Mouse (Mus musculus): ENCODE results near the gene Tmem131. TPM values are rescaled to one million over a fixed set of nuclear protein-coding genes. Genes with fewer than 3 reads are reported as not detected.
A peak's percentile ranks its signal among the peaks of the same experiment; 100 is the strongest.

Gene Tmem131
- polyA plus RNA-seq, 1 experiment from 2014 or later = 13.2 TPM

DNA sequence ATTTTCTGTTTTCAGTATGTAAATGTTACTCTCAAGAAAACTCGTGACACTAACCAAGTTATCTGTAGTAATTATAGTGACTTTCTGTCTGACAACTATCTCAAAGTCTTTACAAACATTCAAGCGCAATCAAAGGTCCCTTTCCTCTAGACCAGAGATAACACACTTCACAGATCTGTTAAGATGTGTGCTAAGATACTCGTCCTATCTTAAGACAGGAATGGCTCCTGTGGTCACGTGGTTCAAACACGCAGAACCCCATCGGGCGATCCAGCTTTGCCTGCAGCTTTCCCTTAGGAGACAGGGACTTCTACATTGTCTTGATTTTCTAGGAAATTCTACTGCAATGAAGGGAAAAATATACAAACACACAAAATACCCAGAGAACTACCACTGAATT is 6.9 kb downstream of the Tmem131 start:
- no peaks in the 10 kb centered on the region for H3K27me3 ChIP-seq
- H3K36me3 ChIP-seq = no peaks in the 10 kb centered on the region
- H3K4me3 ChIP-seq (replicated peaks) = no peak overlapping the region
- H3K9ac ChIP-seq (replicated peaks) = no peak overlapping the region
- ATAC-seq = no peak
- WGBS = 88% methylated on average over 7 of the region's 7 CpGs
- H3K4me1 ChIP-seq (replicated peaks) = peaks cover 34% of the 10 kb centered on the region
- no peaks in the 10 kb centered on the region for H3K9me3 ChIP-seq
- no peak overlapping the region for H3K27ac ChIP-seq
- H3K4me2 ChIP-seq (replicated peaks) = peak overlapping the region; percentile 16; the same call in 1 of the 2 replicates

DNA sequence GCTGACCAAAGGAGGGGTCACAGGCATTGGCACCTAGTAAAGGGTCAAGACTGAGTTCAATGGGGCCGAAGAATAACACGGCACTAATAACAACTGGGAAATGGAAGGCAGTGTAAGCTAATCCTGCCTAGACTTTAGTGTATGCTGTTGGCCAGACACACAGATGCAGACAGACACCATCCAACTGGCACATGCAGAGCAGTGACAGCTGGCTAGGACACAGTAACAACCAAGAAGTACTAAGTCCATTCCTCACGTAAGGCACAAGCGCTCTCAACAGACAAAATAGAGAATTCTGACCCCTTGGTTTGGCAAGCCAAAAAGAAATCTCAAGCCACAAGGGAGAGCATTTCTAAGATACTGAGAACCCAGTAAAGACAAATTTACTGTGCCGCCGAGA is 8.7 kb downstream of the Tmem131 start:
- H3K27ac ChIP-seq = no peak overlapping the region
- no peaks in the 10 kb centered on the region for H3K36me3 ChIP-seq
- no peak for ATAC-seq
- 72% methylated on average over 6 of the region's 6 CpGs for WGBS
- no peak overlapping the region for H3K9ac ChIP-seq (replicated peaks)
- H3K4me3 ChIP-seq (replicated peaks) = no peak overlapping the region
- no peaks in the 10 kb centered on the region for H3K27me3 ChIP-seq
- peaks cover 32% of the 10 kb centered on the region for H3K4me1 ChIP-seq (replicated peaks)
- H3K4me2 ChIP-seq (replicated peaks) = no peak overlapping the region
- no peaks in the 10 kb centered on the region for H3K9me3 ChIP-seq

DNA sequence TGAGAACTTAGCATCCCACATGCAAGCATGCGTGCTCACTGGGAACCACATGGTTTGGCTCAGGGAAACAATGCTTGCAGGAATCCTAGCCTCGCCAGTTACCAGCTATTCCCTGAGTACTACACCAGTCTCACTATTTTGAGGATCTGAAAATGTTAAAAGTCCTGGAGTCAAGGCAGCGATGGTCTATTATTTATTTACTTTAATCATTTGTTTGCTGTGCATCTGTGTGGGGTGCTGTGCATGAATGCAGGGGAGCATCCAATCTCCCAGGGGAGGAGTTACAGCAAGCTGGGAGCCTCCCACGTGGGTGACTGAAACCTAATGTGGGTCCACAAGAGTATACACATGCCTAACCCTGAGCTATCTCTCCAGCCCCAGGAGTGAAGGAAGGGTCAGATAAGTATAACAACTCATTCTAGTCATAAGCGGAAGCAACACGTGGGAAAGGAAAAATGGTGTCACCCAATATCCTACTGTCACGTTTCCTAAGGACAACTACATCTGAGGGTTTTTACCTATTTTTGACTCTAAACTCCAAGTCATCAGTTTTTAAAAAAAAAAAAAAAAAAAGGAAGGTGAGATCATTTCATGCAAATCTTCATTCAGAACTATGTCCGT is 9.4 kb downstream of the Tmem131 start:
- Histone ChIP-seq H3K27me3 (no peaks in the 10 kb centered on the region), H3K27ac (no peak overlapping the region), H3K9me3 (no peaks in the 10 kb centered on the region), H3K4me1 (replicated peaks) (peaks cover 32% of the 10 kb centered on the region), H3K9ac (replicated peaks) (no peak overlapping the region), H3K4me2 (replicated peaks) (no peak overlapping the region), H3K36me3 (no peaks in the 10 kb centered on the region), H3K4me3 (replicated peaks) (no peak overlapping the region)
- WGBS = 83% methylated on average over 8 of the region's 8 CpGs
- no peak for ATAC-seq

DNA sequence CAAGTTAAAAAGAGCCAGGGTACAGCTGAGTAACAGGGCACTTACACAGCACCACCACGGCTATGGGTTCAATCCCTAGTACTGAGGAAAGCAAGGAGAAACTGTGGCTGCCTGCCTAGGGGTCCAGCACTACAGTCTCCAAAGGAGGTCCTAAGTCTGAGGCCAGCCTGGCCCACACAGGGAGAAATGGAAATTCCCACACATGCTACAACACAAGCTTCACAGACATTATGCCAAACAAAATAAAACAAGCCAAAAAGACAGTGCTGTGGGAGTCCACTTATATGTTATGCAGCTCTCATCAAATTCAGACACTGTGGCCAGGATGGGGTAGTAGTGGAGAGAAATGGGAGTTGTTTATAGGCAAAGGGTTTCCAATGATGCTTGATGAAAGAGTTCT is 11.2 kb downstream of the Tmem131 start:
- H3K4me2 ChIP-seq (replicated peaks) = no peak overlapping the region
- H3K27ac ChIP-seq = no peak overlapping the region
- no peak overlapping the region for H3K4me3 ChIP-seq (replicated peaks)
- ATAC-seq = no peak
- no peak overlapping the region for H3K9ac ChIP-seq (replicated peaks)
- no peaks in the 10 kb centered on the region for H3K36me3 ChIP-seq
- no peaks in the 10 kb centered on the region for H3K9me3 ChIP-seq
- no peaks in the 10 kb centered on the region for H3K27me3 ChIP-seq
- H3K4me1 ChIP-seq (replicated peaks) = peaks cover 20% of the 10 kb centered on the region
- WGBS = 90% methylated on average over 1 of the region's 1 CpGs

DNA sequence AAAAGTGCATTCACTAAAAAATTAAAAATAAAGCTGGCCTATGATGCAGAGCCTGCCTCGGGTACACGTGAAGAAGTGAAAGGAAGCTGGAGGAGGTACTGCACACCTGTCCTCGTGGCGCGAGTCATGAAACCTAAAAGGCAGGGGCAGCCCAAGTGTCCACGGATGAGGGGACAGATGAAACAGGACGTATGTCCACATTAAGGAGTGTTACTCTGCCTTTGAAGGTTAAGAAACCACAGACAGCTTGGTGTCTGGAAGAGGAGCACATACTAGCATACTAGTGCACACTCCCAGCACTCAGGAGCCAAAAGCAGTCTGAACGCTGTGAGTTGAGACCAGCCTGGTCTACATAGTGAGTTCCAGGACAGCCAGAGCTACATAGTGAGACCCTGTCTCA is 12.6 kb downstream of the Tmem131 start:
- Histone ChIP-seq H3K9me3 (no peaks in the 10 kb centered on the region), H3K4me2 (replicated peaks) (no peak overlapping the region), H3K9ac (replicated peaks) (no peak overlapping the region), H3K27me3 (no peaks in the 10 kb centered on the region), H3K4me3 (replicated peaks) (no peak overlapping the region), H3K36me3 (no peaks in the 10 kb centered on the region), H3K4me1 (replicated peaks) (peaks cover 12% of the 10 kb centered on the region), H3K27ac (no peak overlapping the region)
- no peak for ATAC-seq
- WGBS = 88% methylated on average over 8 of the region's 8 CpGs

DNA sequence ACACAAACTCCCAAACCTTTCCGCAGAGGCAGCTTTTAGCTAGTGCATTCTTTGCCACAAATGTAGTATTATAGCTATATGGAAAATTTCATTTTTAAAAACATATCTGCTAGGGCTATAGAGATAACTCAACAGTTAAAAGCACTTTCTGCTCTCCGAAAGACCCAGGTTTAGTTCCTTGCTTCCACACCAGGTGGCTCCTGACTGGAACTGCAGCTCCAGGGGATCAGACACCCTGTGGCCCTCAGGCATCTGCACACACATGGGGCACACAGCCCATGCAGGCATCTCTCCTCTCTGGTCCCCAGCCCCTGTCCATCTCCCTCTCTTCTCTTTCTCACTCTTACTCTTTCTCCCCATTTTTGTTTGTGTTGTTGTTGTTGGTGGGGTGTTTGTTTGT is 13.5 kb downstream of the Tmem131 start:
- H3K9ac ChIP-seq (replicated peaks) = no peak overlapping the region
- peaks cover 7% of the 10 kb centered on the region for H3K4me1 ChIP-seq (replicated peaks)
- no peaks in the 10 kb centered on the region for H3K27me3 ChIP-seq
- no peak overlapping the region for H3K4me3 ChIP-seq (replicated peaks)
- no peaks in the 10 kb centered on the region for H3K9me3 ChIP-seq
- H3K4me2 ChIP-seq (replicated peaks) = no peak overlapping the region
- no peaks in the 10 kb centered on the region for H3K36me3 ChIP-seq
- WGBS = 88% methylated on average over 2 of the region's 2 CpGs
- no peak overlapping the region for H3K27ac ChIP-seq
- ATAC-seq = no peak

DNA sequence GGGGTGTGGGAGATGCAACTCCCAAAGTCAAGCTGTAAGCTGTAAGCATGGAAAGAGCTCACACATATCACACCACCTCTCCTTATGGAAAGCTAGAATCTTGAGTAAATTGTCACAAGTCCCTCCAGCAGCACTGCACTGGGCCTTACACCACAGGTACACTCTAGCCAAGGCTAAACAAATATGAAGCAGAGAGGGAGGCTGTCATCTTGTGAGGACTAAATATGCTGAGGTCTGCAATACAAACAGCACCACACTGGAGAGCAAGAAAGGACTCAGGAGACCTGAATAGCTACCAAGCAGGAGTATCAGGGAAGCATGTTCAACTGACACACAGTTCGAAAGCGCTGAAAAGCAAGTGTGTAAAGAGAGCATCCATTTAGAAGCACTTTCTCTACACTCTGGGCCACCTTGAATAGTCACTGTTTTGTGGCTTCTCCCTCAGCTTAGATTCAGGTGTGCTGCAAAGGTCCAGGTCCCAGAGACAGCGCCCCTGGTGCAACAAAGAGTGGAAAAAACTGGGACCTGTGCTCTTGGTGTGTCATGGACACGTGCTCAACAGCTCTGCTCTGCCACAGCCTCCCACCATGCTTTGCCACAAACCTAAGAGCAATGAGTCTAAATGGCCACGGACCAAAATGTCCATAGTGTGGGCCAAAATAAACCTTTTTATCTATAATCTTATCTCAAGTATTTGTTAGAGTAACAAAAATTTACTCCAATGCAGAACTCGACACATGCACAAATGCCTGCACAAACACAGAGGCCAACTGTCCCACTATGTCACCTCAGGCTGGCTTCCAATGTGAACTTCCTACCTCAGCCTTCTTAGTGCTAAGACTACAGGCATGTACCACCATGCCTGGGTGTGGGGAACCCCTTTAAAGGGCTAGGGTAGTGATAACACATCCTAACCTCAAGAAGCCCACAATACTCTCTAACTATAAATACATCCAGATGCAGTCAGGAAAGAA is 14.8 kb downstream of the Tmem131 start:
- Histone ChIP-seq H3K9ac (replicated peaks) (no peak overlapping the region), H3K27ac (no peak overlapping the region), H3K27me3 (no peaks in the 10 kb centered on the region), H3K4me1 (replicated peaks) (no peaks in the 10 kb centered on the region), H3K9me3 (no peaks in the 10 kb centered on the region), H3K4me2 (replicated peaks) (no peak overlapping the region), H3K4me3 (replicated peaks) (no peak overlapping the region), H3K36me3 (no peaks in the 10 kb centered on the region)
- 93% methylated on average over 6 of the region's 6 CpGs for WGBS
- no peak for ATAC-seq

DNA sequence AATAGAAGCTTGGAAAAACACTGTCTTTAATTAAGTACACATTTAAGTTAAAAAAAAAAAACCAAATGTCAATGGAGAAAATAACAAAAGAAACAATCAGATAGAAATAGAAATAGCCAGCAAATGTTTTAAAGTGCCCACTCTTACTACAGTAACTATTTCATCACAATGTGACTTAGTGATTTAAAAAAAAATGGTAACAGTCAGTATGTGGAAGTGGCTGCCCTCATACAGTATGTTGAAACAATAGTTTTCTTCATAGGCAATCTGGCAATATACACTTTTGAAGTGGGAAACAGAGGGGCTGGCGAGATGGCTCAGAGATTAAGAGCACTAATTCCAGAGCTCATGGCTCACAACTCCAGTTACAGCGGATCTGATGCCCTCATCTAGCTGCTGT is 15.9 kb downstream of the Tmem131 start:
- Histone ChIP-seq H3K27me3 (no peaks in the 10 kb centered on the region), H3K27ac (no peak overlapping the region), H3K9ac (replicated peaks) (no peak overlapping the region), H3K9me3 (no peaks in the 10 kb centered on the region), H3K4me2 (replicated peaks) (no peak overlapping the region), H3K36me3 (no peaks in the 10 kb centered on the region), H3K4me1 (replicated peaks) (peaks cover 5% of the 10 kb centered on the region), H3K4me3 (replicated peaks) (no peak overlapping the region)
- WGBS = 94% methylated on average over 2 of the region's 2 CpGs
- ATAC-seq = no peak

DNA sequence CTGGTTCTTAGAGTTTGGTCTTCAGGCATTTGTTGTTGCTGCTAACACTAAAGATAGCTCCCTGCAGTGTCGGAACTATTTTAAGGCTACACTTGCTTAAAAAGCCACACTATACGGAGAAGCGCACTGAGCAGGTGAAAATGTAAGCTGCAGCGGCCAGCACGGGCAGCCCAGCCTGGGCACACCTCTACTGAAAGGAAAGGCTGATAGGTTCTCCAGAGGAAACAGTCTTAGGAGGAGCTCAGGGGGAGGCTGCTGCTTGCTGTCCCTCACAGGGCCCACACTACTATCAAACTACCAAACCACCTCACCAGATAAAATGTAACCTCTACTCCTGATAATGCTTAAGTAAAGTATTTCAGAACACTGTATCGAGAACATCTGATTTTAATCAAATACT is 16.7 kb downstream of the Tmem131 start:
- Histone ChIP-seq H3K4me3 (replicated peaks) (no peak overlapping the region), H3K9ac (replicated peaks) (no peak overlapping the region), H3K4me1 (replicated peaks) (peaks cover 13% of the 10 kb centered on the region), H3K27ac (no peak overlapping the region), H3K36me3 (no peaks in the 10 kb centered on the region), H3K9me3 (no peaks in the 10 kb centered on the region), H3K4me2 (replicated peaks) (no peak overlapping the region), H3K27me3 (no peaks in the 10 kb centered on the region)
- WGBS = 92% methylated on average over 6 of the region's 6 CpGs
- ATAC-seq = no peak

DNA sequence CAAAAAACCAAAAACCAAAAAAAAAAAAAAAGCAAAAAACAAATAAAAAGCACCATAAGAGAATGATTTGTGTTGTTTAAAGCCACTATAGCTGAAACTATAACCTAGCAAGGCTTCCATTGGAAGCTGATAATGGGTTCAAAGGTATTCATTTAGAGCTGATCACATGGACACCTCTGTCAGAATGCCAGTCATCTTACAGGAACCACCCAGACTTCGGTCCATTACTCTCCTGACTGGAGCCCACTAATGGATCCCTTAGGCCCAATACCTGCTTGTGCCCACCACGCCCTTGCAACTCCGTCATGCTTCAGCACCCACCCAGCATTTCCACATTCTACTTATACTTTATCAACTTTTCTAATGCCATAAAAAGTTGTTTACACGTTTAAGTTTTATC is 17.2 kb downstream of the Tmem131 start:
- H3K9ac ChIP-seq (replicated peaks) = no peak overlapping the region
- no peak for ATAC-seq
- H3K27ac ChIP-seq = no peak overlapping the region
- H3K4me1 ChIP-seq (replicated peaks) = peaks cover 18% of the 10 kb centered on the region
- H3K4me2 ChIP-seq (replicated peaks) = no peak overlapping the region
- no peaks in the 10 kb centered on the region for H3K27me3 ChIP-seq
- no peaks in the 10 kb centered on the region for H3K36me3 ChIP-seq
- H3K9me3 ChIP-seq = no peaks in the 10 kb centered on the region
- 94% methylated on average over 4 of the region's 4 CpGs for WGBS
- H3K4me3 ChIP-seq (replicated peaks) = no peak overlapping the region

DNA sequence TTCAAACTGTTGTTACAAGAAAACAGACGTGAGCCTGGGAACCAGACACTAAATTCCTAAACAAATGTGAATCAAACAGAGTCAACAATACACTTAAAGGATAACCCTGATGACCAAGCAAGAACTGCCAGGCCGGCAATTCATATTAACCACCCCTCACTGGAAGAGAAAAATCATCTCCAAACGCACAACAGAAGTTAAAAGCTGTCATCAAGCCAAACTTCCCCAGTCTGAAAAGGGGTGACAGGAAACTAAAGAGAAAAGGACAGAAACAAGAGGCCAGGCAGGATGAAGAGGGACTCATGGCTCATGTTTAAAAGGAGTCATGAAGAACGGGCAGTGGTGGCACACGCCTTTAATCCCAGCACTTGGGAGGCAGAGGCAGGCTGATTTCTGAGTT is 17.7 kb downstream of the Tmem131 start:
- Histone ChIP-seq H3K4me1 (replicated peaks) (peaks cover 22% of the 10 kb centered on the region), H3K27me3 (no peaks in the 10 kb centered on the region), H3K9ac (replicated peaks) (no peak overlapping the region), H3K4me3 (replicated peaks) (no peak overlapping the region), H3K4me2 (replicated peaks) (no peak overlapping the region), H3K36me3 (no peaks in the 10 kb centered on the region), H3K9me3 (no peaks in the 10 kb centered on the region), H3K27ac (no peak overlapping the region)
- 87% methylated on average over 5 of the region's 5 CpGs for WGBS
- ATAC-seq = no peak

DNA sequence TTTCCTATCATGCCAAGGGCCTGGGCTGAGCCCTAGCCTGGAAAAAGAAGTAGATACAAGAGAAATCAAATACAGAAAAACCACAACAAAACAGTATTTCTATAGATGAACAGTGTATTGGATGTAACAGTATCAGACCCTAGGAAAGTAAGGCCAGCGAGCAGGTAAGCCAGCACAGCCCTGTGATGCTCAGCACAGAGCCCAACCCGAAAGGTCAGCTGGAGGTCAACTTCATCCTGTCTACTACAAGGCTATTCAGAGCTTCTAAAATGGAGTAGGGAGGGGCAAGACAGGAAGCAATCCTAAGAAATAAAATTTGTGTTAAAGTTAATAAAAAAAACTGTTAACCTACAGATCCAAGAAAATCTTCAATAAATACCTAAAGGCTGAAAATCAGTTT is 18.6 kb downstream of the Tmem131 start:
- Histone ChIP-seq H3K9ac (replicated peaks) (no peak overlapping the region), H3K4me2 (replicated peaks) (no peak overlapping the region), H3K9me3 (no peaks in the 10 kb centered on the region), H3K27ac (no peak overlapping the region), H3K27me3 (no peaks in the 10 kb centered on the region), H3K4me3 (replicated peaks) (no peak overlapping the region), H3K4me1 (replicated peaks) (peaks cover 32% of the 10 kb centered on the region), H3K36me3 (no peaks in the 10 kb centered on the region)
- 92% methylated on average over 2 of the region's 2 CpGs for WGBS
- ATAC-seq = no peak

Data from midbrain, embryonic 13.5 days (tissue).